Mouse (Mus musculus) spleen, adult 12 weeks (tissue): ENCODE results near the gene Ubxn6.

Experiments used
- DNase-seq: peaks from one replicate; pipeline ENCODE4 v3.0.0; 2022; ENCODE audit warnings: low spot score

Gene Ubxn6

GRCm38 (mm10) chr17:56023386-56023785 is 51.4 kb downstream of the Ubxn6 start:
- DNase-seq = no peak

- DNase-seq = no peak
Observed at GRCm38 (mm10) chr17:56022989-56023290, 51.9 kb downstream of the Ubxn6 start.

- DNase-seq = no peak
Observed at GRCm38 (mm10) chr17:56022131-56022988, 52.5 kb downstream of the Ubxn6 start.

GRCm38 (mm10) chr17:56021161-56021910 is 53.5 kb downstream of the Ubxn6 start:
- no peak for DNase-seq

- no peak for DNase-seq
Observed at GRCm38 (mm10) chr17:56020400-56021084, 54.3 kb downstream of the Ubxn6 start.

GRCm38 (mm10) chr17:56018347-56019131 is 56.3 kb downstream of the Ubxn6 start:
- DNase-seq = no peak

- no peak for DNase-seq
Observed at GRCm38 (mm10) chr17:56017848-56018247, 57.0 kb downstream of the Ubxn6 start.
